Mouse (Mus musculus) thymus, adult 2 months (tissue): ENCODE data around the gene Cnnm3.

Source experiments
- CTCF ChIP-seq: fragments of 200-500 bp; IDR thresholded peaks from 2 replicates; pipeline ENCODE4 v1.5.1; 2012; ENCODE audit warnings: mild to moderate bottlenecking, control low read depth, low read length, moderate library complexity, borderline replicate concordance; ENCODE audit not compliant: control insufficient read depth, poor library complexity, insufficient read depth; ENCODE audit errors: extremely low read depth
- POLR2A ChIP-seq: fragments of 200-500 bp; IDR thresholded peaks from 2 replicates; pipeline ENCODE4 v1.6.1; 2012; ENCODE audit warnings: mild to moderate bottlenecking, low read length, control low read depth, moderate library complexity; ENCODE audit not compliant: control insufficient read depth, poor library complexity, insufficient read depth; ENCODE audit errors: extremely low read depth

- TF ChIP-seq CTCF (no peak), POLR2A (no peak)
Measured at GRCm38 (mm10) chr1:36555798-36556395, 44.2 kb downstream of the Cnnm3 start.
